ENCODE assay signal across 12 mouse cellular contexts in genomic region chr17:12029921-12030461, GRCm38 (mm10).
A peak's percentile ranks its signal among the peaks of the same experiment; 100 is the strongest.
DNase-seq lines count a peak whose midpoint lies in the region; ATAC-seq lines count a peak whose summit lies in the region.
"Had no signal": no experiment of that assay in that cellular context is flagged by ENCODE, and none has a peak within 500 bp of the region (broad histone marks: within the 10 kb centered on the region; RNA-seq: fewer than 3 reads in every experiment).

No protein-coding gene starts in this region.

- H3K4me1 ChIP-seq in heart, embryonic 14.5 days (ENCODE audit: control insufficient read depth in 2 of 2, insufficient read depth in 2 of 2, low read length in 2 of 2), result peaks cover 6 to 16% of the 10 kb centered on the region in 2 experiments
- peaks cover 25% of the 10 kb centered on the region for H3K4me1 ChIP-seq in midbrain, embryonic 13.5 days (replicated peaks)

- no peak overlapping the region for H3K27ac ChIP-seq in heart, embryonic 14.5 days (replicated peaks in 1 of 2; ENCODE audit: control insufficient read depth in 1 of 2, insufficient read depth in 1 of 2, low read depth in 2 of 2, low read length in 2 of 2)
- peak overlapping the region; percentile 53 for H3K27ac ChIP-seq in midbrain, embryonic 13.5 days
- H3K27ac ChIP-seq: liver, embryonic 13.5 days had no signal

- intact Hi-C loops in heart, postnatal 25 days (cut with DNase I), result no loop called here

- no peak overlapping the region; the same call in 1 of the 2 replicates for H3K9ac ChIP-seq in heart, embryonic 14.5 days (ENCODE audit: low read length)
- H3K9ac ChIP-seq in midbrain, embryonic 13.5 days (replicated peaks), result no peak overlapping the region
- H3K9ac ChIP-seq: liver, embryonic 13.5 days had no signal

- no peak overlapping the region for H3K4me3 ChIP-seq in heart, embryonic 14.5 days (ENCODE audit: control insufficient read depth in 1 of 2, insufficient read depth in 1 of 2, low read depth in 1 of 2, low read length in 2 of 2)
- H3K4me3 ChIP-seq in midbrain, embryonic 13.5 days (replicated peaks), result no peak overlapping the region
- H3K4me3 ChIP-seq: liver, embryonic 13.5 days had no signal

- no peak for DNase-seq in heart, postnatal 25 days (ENCODE audit: low spot score)
- peak; percentile 70 for DNase-seq in Muller cell, postnatal 12 days (ENCODE audit: inconsistent ontology term)
- DNase-seq in forelimb bud, embryonic 11.5 days (ENCODE audit: low read depth, low spot score), result peak; percentile 73
- no peak for DNase-seq in ovary, postnatal 10 days (ENCODE audit: low spot score)
- no peak for DNase-seq in adrenal gland, postnatal 10 days
- DNase-seq in thymus, postnatal 14 days, result no peak
- DNase-seq: cerebellum, postnatal 25 days; heart, postnatal 4 days; liver, embryonic 13.5 days; thymus, adult 2 months had no signal

- no peaks in the 10 kb centered on the region for H3K9me3 ChIP-seq in heart, embryonic 14.5 days (ENCODE audit: control insufficient read depth, low read length)
- no peaks in the 10 kb centered on the region for H3K9me3 ChIP-seq in midbrain, embryonic 13.5 days
- H3K9me3 ChIP-seq: liver, embryonic 13.5 days had no signal

- 23% methylated on average over 14 of the region's 14 CpGs for WGBS in heart, embryonic 14.5 days
- WGBS in midbrain, embryonic 13.5 days, result 9% methylated on average over 14 of the region's 14 CpGs

- peak overlapping the region; percentile 31 for H3K4me2 ChIP-seq in heart, embryonic 14.5 days (ENCODE audit: low read length)
- H3K4me2 ChIP-seq in midbrain, embryonic 13.5 days (replicated peaks), result peak overlapping the region; percentile 24

- no peaks in the 10 kb centered on the region for H3K36me3 ChIP-seq in heart, embryonic 14.5 days (ENCODE audit: control insufficient read depth, insufficient read depth, low read length)
- H3K36me3 ChIP-seq in midbrain, embryonic 13.5 days, result no peaks in the 10 kb centered on the region
- H3K36me3 ChIP-seq: liver, embryonic 13.5 days had no signal

- H3K27me3 ChIP-seq in heart, embryonic 14.5 days (ENCODE audit: control insufficient read depth, insufficient read depth, low read length), result no peaks in the 10 kb centered on the region
- no peaks in the 10 kb centered on the region for H3K27me3 ChIP-seq in midbrain, embryonic 13.5 days

- no peak for ATAC-seq in heart, embryonic 14.5 days (ENCODE audit: insufficient number of reproducible peaks, insufficient read depth, low FRiP score, low read depth)
- ATAC-seq in midbrain, embryonic 13.5 days, result peak; percentile 65

Comparison
In these comparisons a context has a peak if more than half of its experiments do, and no peak if none do; other contexts are left out.
1. DNase-seq: peak in Muller cell, postnatal 12 days (single experiment) and forelimb bud, embryonic 11.5 days (single experiment); none in heart, postnatal 25 days (single experiment), ovary, postnatal 10 days (single experiment), adrenal gland, postnatal 10 days (single experiment) and thymus, postnatal 14 days (single experiment).